Mouse (Mus musculus) bone marrow, adult 2 months (tissue): ENCODE results near the gene Psmd13. TPM values are rescaled to one million over a fixed set of nuclear protein-coding genes. Genes with fewer than 3 reads are reported as not detected.
A peak's percentile ranks its signal among the peaks of the same experiment; 100 is the strongest.

ENCODE experiments used
- H3K27ac ChIP-seq: fragments of 200-500 bp; 2 replicates; pipeline ENCODE4 v1.5.1; 2012; ENCODE audit warnings: low read depth, mild to moderate bottlenecking, control low read depth, inconsistent platforms, low read length; ENCODE audit not compliant: control insufficient read depth, poor library complexity, insufficient read depth
- H3K4me1 ChIP-seq: fragments of 200-500 bp; 2 replicates; pipeline ENCODE4 v1.6.1; 2011; ENCODE audit warnings: low read length; ENCODE audit not compliant: control insufficient read depth, insufficient read depth
- H3K4me3 ChIP-seq: fragments of 200-500 bp; replicated peaks from 2 replicates; pipeline ENCODE3; 2011; ENCODE audit warnings: mild to moderate bottlenecking, low read depth, low read length, control low read depth; ENCODE audit not compliant: control insufficient read depth
- CTCF ChIP-seq: fragments of 200-500 bp; IDR thresholded peaks from 2 replicates; pipeline ENCODE4 v1.5.1; 2011; ENCODE audit warnings: low read length, control low read depth; ENCODE audit not compliant: control insufficient read depth, insufficient read depth
- POLR2A ChIP-seq: fragments of 200-500 bp; IDR thresholded peaks from 2 replicates; pipeline ENCODE4 v1.6.1; 2011; ENCODE audit warnings: low read depth, mild to moderate bottlenecking, control low read depth, low read length, borderline replicate concordance; ENCODE audit not compliant: control insufficient read depth
- WGBS: fragments of 180-500 bp; shearing (Covaris S2); methylation state at CpG from one replicate; pipeline ENCODE4 v1.1.7; 2018; 5-methylcytosine and 5-hydroxymethylcytosine counted together
- polyA plus RNA-seq: library from polyadenylated mRNA; stranded (reverse); fragments of >200 nt; gene quantifications from 2 replicates; pipeline ENCODE4 v1.2.4, GENCODE M21; 2011; ENCODE audit warnings: low replicate concordance; ENCODE audit not compliant: missing spikeins, insufficient read depth, insufficient read length

Psmd13 gene
- polyA plus RNA-seq = 239 and 252 TPM in 2 replicates

GRCm38 (mm10) chr7:140881696-140882468 lies at the start of gene Psmd13, which contains the start of gene Sirt3:
Gene Psmd13 (plus strand): TSS chr7:140881968.
Gene Sirt3 (minus strand): TSS chr7:140882309.
- Histone ChIP-seq H3K4me3 (peak within 1 kb of the TSS; percentile 99), H3K27ac (peak within 1 kb of the TSS; percentile 82), H3K4me1 (peaks cover 10% of the 10 kb centered on the region; the same call in 1 of the 2 replicates)
- under 1% methylated on average over 59 of the region's 59 CpGs for WGBS
- no peak; the same call in 1 of the 2 replicates for TF ChIP-seq CTCF
- peak; percentile 82; the same call in 1 of the 2 replicates for TF ChIP-seq POLR2A

GRCm38 (mm10) chr7:140833341-140833740 lies 48.4 kb upstream of the Psmd13 start:
- Histone ChIP-seq H3K4me3 (no peak overlapping the region), H3K4me1 (no peaks in the 10 kb centered on the region), H3K27ac (no peak overlapping the region)
- WGBS = 73% methylated on average over 4 of the region's 4 CpGs
- TF ChIP-seq POLR2A = no peak
- no peak for TF ChIP-seq CTCF

GRCm38 (mm10) chr7:140834968-140835757 lies 46.6 kb upstream of the Psmd13 start, which contains the start of gene Urah:
Gene Urah (plus strand): TSS chr7:140835018.
- WGBS = 82% methylated on average over 20 of the region's 20 CpGs

GRCm38 (mm10) chr7:140835758-140836087 lies 46.0 kb upstream of the Psmd13 start:
- 79% methylated on average over 2 of the region's 2 CpGs for WGBS
- TF ChIP-seq CTCF = no peak
- TF ChIP-seq POLR2A = no peak
- Histone ChIP-seq H3K4me3 (no peak overlapping the region), H3K4me1 (no peaks in the 10 kb centered on the region), H3K27ac (no peak overlapping the region)

More at GRCm38 (mm10) chr7:140834968-140835757, 46.6 kb upstream of the Psmd13 start, which contains the start of gene Urah:
- Histone ChIP-seq H3K4me3 (no peak within 1 kb of the TSS), H3K4me1 (no peaks in the 10 kb centered on the region), H3K27ac (no peak within 1 kb of the TSS)
- TF ChIP-seq CTCF = no peak
- TF ChIP-seq POLR2A = no peak

- Histone ChIP-seq H3K4me3 (no peak overlapping the region), H3K27ac (no peak overlapping the region), H3K4me1 (no peaks in the 10 kb centered on the region)
- 82% methylated on average over 9 of the region's 9 CpGs for WGBS
- TF ChIP-seq CTCF = no peak
- no peak for TF ChIP-seq POLR2A
Observed at GRCm38 (mm10) chr7:140836243-140837115, 45.3 kb upstream of the Psmd13 start.

- no peak overlapping the region for H3K27ac ChIP-seq
- no peak for TF ChIP-seq CTCF
- TF ChIP-seq POLR2A = no peak
- H3K4me3 ChIP-seq = no peak overlapping the region
- H3K4me1 ChIP-seq = no peaks in the 10 kb centered on the region
- 67% methylated on average over 5 of the region's 5 CpGs for WGBS
Observed at GRCm38 (mm10) chr7:140839556-140839955, 42.2 kb upstream of the Psmd13 start.

- Histone ChIP-seq H3K4me3 (no peak overlapping the region), H3K4me1 (no peaks in the 10 kb centered on the region), H3K27ac (no peak overlapping the region)
- WGBS = 43% methylated on average over 19 of the region's 19 CpGs
- TF ChIP-seq CTCF = no peak
- no peak for TF ChIP-seq POLR2A
Observed at GRCm38 (mm10) chr7:140840750-140841735, 40.7 kb upstream of the Psmd13 start.
